Mouse (Mus musculus): ENCODE data around the gene Aamp.
"Not testable (repeated sequence)": the region's sequence is repeated elsewhere in the genome, so short reads cannot be mapped to it uniquely, and the experiment has no call there.

The Aamp gene

DNA sequence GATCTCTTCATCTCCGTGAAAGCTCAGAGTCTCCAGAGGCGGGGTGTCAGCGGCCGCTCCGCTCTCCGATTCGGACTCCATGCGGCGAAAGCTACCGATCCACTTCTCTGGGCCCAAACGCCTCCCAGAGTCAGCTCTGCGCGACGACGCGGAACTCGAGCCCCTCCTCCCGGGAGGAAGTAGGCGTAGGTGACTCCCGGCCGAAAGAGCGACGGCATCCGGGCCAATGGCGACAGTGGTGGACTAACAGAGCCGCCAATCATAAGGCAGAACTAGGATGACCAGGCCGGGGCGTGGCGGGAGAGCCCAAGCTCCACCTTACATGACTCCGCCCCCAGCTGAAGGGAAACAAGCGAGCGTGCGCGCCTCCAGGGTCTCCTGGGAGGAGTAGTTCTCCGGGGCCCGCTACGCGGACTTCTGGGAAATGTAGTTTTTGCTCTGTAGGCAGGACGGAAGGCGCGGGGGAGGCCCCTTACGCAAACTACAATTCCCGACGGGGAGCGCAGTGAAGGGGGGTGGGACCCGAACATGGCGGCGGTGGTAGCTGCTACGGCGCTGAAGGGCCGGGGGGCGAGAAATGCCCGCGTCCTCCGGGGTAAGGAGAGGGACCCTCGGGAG is at the start of gene Aamp, which contains the start of gene Pnkd:
TSS of gene Aamp (minus strand) at position 196 of the 618 bp plus-strand sequence.
TSS of gene Pnkd (plus strand) at position 388 of the 618 bp plus-strand sequence.
- DNase-seq, result peak; percentile 97 to 100

DNA sequence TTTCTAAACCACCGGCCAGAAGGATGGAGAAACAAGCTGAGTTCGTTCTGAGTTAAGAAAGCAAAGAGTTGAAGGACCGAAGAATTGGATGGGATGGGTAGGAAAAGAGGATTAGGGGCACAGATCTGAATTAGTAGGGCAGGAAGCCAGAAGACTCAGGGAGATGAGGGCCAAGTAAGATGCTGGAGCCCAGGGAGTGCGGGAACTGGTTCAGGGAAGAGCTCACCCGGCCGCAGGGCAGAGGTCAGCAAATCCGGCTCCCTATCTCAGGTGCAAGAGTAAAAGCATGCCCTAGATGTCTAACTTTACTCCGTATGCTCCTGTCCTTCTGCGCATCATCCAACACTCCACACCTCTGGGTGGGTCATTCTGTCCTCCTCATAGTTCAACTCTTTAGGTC is 48.4 kb upstream of the Aamp start:
- peak in 1 of 2 experiments; percentile 12 for DNase-seq

DNA sequence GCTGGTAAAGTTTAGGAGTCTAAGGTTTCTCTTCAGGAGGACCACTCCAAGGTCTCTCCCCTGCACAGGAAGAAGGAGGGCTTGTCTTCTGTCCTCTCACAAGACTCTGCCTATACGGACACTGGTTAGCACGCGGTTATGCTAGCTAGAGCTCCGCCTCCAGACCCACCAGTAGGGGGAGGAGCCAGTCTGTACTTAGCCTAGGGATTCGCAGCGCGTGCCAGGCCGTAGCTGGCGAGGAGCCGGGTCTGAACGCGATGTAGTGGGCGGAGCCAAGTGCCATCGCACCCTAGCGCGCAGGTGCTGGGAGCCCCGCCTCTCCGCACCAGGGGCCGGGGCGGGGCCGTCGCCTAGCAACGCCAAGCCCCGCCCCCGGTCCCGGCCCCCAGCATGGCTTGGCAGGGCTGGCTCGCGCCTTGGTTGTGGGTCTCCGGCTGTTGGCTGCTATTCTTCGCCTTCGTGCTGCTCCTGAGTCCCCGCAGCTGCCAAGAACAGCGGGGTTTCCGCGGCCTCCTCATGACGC is 47.8 kb upstream of the Aamp start:
- DNase-seq, result peak; percentile 91

DNA sequence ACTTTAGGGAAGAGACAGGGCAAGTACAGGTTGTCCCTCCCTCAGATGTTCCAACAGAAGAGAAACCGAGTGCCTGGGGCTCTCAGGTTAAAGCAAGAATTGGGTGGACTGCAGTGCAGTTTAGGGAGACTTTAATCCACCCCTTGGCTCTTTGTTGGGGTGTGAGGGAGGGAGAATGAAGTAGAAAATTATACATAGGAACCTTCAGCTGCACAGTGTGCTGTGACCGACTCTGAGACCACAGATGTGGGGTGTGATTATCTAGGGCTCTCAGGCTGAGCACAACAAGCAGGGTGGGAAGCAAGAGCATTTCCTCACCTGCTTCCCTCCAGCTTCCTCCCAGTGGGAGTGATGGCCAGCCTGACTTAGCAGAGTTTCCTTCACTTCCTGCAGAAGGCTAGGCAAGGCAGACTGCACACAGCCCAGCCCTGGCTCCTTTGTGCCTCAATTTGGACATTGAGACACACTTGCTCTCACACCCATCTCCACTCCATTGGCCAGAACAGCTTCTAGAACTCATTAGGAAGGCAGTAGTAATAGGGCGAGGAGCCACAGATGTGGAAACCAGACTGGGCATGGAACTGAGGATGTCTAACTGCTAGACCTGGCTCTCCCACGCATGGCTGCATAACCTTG is 46.6 kb upstream of the Aamp start:
- no peak for DNase-seq

DNA sequence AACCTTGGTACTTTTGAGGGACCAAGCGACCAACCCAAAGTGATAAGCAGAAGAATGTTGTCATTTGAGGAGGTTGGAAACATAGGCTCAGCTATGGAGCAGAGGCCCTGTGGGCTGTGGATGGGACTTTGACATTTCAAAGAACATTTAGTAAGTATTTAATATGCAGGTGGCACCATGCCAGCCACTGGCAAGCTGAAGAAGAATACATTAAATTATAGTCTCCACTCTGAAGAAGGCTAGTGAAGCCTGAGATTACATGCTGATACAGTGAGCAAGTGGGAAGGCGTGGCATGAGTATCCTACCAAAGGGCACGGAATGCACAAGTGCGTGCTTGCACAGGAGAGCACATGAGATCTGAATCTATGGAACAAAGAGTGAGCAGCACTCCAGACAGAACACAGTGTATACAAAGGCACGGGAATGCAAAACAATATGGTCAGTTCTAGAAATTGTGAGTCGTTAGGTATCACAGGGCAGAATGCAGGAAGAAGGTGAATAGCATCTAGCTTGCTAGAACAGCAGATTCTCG is 45.4 kb upstream of the Aamp start:
- no peak for DNase-seq

DNA sequence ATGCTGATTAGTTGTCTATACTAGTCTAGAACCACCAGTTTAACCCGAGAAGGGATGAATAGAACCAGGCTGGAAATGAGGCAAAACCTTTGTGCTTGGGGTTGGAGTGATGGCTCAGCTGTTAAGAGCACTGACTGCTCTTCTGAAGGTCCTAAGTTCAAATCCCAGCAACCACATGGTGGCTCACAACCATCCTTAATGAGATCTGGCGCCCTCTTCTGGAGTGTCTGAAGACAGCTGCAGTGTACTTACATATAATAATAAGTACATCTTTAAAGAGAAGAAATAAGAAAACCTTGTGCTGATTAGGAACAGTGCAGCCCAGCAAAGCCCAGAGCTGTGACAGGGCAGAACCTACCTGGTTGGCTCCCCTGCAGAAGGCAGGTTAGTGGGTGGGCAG is 42.4 kb upstream of the Aamp start:
- DNase-seq, result not testable (repeated sequence)

DNA sequence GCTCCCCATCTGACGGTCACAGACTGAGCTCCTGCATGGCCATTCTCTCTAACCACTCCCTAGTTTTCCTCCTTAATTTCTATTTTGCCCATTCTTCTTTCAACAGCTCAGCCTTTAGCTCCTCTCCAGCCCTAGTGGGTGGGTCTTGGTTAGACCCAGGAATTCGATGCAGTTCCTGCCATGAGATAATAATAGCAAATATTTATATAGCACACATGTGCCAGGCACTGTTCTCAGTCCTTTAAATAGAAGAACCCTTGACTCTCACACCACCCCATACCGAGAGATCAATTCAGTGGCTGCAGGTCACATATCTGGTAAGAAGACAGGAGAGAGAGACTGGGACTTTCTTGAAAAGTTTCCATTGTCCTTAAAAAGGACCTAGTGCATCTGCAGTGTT is 36.9 kb upstream of the Aamp start:
- DNase-seq, result no peak

DNA sequence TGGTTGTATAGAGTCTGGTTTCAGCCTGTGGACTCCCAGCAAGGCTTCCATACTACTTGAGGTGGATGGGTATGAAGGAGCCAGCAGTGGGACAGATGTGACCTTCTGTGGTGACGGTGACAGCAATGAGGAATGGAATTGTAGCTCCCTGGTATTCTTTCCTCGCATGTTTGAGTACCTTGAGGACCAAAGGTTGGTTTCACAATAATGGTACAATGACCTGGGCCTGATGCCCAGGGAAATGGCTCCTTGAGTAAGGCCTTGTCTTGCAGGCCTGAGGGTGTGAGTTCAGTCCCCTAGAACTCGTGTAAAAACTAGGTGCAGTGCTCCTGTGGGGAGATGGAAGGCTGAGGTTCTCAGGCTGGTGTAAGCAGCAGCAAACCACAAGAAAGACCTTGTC is 34.2 kb upstream of the Aamp start:
- DNase-seq, result no peak

DNA sequence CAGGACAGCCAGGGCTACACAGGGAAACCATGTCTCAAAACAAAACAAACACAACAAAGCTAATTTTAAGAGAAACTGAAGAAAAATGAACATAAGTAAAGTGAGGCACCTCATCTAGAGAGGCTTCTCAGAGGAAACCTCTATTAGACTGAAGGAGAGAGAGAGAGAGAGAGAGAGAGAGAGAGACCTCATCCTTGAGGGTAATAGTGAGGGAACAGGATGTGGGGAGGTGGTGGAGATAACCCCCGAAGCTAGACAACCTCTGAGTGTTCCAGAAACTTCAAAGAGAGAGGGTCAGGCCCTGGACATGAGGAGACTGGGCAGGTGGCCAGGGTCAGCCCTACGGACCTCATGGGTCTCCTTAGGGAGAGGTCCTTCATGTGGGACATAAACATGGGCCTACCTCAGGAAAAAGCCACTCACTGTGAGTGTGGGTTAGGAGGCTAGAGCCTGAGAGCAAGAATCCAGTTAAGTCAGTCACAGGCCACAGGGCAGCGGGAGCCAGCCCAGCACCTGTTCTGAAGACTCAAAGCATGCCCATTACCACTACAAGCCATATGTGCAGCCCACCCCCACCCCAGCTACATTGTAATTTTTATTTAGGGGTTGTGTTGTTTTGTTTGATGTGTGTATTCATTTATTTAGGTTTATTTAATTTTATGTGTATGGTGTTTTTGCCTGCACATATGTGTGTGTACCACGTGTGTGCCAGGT is 31.7 kb upstream of the Aamp start:
- no peak for DNase-seq

DNA sequence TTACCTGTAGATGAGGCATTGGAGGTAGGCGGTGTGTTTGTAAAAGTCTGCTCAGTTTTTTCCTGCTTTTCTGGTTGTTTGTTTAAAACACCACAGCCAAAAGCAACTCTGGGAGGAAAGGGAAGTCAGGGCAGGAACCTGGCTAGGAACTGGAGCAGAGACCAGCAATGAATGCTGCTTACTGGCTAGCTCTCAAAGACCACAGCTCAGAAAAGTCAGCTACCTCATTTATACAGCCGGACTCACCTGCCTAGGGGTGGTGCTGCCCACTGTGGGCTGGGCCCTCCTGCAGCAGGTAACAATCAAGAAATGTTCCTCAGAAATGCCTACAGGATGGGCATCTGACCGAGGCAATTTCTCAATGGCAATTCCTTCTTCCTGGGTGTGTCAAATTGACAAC is 30.3 kb upstream of the Aamp start:
- no peak for DNase-seq

DNA sequence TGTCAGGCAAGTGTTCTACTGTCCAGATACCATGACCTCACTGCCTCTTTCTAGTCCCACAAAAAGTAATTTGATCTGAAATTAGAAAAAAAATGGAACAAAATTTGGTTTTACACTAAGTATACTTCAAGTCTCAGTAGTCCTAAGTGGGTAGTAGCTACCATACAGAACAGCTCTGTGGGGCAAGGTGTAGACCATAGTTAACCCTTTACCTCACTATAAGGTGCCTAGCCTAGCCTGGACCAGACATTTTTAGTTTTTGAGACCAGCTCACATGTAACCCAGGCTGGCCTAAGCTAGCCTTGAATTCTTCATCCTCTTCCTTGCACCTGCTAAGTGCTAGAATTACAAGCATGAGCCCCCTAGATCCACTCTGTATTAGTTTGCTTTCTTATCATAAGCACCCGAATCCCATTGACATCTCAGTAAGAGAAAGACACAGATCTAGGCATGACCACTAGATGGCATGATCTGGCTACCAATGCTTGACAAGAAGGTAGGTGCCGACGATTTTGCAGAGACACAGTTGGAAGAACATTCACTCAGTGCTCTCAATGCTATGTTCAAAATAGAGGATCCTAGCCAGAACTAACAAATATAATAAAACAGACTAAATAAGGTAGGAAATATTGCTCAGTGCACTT is 28.6 kb upstream of the Aamp start:
- DNase-seq, result peak in 1 of 2 experiments; percentile 39

DNA sequence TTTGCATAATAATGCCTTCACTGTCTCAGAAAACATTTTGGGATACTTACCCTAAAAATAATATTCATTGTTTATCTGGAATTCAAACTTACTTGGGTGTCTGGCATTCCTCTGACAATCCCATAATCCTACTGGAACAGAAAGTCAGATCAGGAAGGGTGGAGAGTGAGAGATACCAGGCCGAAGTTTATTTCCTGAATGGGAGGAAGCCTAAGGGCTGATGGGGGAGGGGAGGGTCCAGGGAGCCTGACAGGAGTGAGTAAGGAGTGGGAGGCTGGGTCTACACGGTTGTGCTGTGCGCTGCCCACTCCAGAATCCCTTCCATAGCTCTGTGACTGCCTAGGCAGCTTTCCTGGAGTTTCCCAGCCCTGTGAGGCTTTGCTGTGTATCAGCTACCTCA is 25.2 kb upstream of the Aamp start:
- DNase-seq, result no peak

DNA sequence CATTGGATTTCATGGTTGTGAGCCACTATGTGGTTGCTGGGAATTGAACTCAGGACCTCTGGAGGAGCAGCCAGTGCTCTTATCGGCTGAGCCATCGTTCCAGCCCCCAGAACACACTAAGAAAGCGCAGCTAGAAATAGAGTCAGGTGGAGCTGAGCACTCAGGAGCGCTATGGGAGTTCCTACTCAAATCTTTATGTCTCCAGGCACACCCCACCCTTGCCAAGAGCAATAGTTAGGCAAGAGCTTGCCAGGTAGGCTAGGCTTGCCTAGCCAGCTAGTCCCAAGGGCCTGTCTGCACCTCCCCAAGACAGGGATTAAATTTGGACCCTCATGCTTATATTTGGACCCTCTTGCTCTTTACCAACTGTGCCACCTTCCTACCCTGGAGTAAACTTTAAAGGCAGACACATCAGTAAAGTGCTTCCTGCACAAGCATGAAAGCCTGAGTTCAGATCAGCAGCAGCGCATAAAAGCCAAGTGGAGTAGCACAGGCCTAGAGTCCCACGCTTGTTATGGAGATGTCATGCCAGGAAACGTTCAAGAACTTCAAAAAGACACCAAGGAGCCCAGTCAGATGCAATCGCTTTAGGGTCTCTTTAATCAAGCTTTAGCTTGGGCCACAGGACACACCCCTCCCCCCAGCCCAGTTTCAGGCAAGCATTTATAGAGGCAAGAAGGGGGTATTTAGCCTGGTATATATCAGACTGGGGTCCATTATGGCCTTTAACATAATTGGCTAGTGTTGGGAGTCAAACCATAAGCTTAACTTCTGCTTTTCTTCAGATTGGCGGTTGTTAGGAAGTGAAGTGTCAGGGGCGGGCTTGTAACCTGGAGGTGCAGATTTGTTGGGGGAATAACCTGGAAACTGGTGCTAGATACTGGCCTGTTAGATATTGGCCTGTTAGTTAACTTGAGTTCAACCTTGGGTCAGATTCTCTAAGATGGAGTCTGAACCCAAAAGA is 23.7 kb upstream of the Aamp start:
- no peak for DNase-seq

DNA sequence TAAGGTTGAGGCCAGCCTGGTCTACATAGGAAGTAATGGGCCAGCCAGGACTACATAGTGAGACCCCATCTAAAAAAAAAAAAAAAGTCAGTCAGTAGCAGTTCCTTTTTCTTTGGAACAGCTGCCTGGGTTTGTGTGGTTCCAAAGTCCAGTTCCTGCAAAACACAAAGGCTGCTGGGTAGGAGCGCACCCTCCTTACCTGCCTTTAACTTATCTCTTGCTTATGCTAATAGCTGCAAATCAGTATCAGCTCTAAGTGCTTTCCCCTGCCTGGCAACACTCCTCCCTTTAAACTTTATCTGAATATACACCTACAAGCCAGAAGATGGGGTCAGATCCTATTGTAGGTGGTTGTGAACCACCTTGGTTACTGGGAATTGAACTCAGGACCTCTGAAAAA is 22.6 kb upstream of the Aamp start:
- DNase-seq, result no peak

DNA sequence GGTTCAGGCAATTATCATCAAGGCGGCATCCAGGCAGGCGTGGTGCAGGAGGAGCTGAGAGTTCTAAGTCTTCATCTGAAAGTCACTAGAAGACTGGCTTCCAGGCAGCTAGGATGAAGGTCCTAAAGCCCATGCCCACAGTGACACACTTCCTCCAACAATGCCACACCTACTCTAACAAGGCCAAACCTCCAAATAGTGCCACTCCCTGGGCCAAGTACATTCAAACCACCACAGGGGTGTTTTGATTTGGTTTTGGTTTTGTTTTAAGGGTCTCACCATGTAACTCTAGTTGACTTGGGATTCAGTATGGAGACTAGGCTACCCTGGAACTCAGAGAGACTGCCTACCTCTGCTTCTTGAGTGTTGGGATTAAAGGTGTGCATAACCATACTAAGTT is 21.0 kb upstream of the Aamp start, which contains the start of gene Tmbim1:
TSS of gene Tmbim1 (minus strand) at position 101 of the 400 bp plus-strand sequence.
- DNase-seq, result no peak

DNA sequence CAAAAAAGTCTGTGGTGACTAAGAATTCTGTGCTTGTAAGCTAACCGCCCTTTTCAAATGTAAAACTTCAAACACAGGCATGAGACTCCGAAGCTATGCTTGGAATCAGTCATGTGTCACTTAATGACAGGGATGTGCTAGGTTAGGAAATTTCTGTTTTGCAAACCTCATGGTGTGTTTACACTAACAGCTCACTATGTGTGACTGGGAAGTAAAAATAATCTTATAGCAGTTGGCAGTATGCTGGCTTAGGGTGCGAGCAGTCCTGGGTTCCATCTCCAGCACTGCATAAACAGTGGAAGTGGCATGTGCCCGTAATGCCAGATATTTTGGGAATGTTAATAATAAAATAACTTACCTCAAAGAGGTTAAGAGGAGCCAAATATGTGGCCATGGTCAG is 20.4 kb upstream of the Aamp start:
- no peak for DNase-seq

DNA sequence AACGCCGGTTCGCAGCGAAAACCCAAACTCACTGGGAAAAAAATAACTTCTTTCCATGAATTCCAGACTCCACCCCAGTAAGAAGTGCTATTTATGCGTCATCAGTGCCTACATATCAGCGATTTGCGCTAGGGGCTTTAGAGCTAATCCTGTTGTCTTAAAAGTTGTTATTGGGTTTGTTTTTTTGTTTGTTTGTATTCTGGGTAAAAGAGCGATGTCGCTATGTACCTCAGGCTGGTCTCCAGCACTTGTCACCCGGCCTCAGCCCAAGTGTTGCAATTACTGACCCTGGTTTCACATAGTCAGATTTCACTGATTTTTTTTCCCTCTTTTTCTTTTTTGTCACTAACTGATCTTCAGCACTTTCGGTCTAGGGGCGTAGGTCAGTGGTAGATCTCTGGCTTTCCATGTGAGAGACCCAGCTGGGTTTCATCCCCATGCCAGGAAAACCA is 19.8 kb upstream of the Aamp start:
- no peak for DNase-seq

DNA sequence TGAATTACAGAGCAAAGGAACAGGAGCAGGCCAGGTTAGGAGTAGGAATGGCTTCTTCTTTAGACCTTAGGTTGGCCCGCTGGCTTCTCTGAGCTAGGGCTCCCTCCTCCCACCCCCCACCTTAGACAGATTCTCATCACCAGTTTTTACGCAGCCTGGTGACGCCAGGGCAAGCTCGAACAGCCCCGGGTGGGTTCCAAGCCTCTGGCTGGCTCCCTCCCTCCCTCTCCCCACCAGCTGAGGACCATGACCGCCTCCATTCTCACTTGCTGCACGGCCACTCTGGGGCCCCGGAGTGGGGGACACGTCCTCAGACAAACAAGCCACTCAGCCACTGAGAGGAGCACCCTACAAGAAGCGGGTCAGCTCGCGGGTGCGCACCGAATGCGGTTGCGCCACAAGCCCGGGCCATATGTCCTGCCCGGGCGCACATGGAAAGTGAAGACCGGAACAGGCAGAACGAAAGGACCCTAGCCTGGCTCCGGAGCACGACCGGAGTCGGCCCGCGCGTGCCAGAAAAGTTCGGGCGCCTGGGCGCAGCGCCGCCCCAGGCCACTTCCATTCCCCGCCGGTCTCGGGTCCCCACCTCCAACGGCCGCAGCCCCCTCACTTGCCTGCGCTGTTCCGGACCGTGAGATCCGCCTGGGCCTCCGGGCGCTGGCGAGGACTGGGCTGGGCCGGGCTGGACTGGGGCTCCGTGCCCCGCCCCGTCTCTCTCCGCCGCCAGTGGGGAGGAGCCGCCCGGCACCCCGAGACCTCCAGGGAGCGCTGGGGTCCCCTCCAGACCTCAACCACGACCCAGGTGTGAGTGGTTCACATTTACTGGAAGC is 19.2 kb upstream of the Aamp start:
- DNase-seq, result peak; percentile 39 to 62

DNA sequence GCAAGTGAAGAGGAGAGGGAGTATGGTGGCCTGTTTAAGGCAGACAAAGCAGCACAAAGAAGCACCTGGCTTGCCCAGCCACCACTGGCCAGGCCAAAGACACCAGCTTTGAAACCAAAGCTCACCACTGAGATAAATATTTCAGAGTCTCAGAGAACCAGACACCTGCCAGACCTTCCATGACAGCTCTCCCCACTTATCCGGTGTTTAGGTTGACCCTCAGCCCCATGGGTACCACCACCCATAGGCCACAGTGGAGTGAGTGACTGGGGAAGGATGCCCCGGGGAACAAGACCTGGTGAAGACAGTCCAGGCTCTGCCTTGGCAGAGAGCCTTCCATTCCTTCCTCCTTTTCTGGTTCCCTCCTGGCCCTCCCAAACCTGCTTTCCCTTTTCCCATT is 18.3 kb upstream of the Aamp start:
- no peak for DNase-seq

DNA sequence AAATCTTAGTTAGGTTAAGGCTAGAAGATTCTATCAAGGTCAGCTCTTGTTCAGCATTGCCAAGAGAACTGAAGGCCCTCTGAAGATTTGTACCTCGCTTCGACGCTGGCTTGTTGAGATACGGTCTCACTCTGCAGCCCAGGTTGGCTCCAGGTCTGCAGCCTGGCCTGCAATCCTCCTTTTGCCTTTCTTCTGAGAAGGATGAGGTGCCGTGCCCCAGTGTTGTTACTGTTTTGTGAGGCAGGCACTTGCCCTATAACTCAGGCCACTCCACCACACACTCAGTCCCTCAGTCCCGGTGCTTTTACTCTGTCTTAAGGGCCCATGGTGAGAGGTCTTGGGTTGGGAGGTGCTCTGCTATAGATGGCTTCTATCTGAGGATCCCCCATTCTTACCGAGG is 17.7 kb upstream of the Aamp start:
- no peak for DNase-seq
